Comparison of ENCODE assay signal across 8 mouse cellular contexts in genomic region chr1:171503592-171504291, GRCm38 (mm10). TPM values are rescaled to one million over a fixed set of nuclear protein-coding genes. Genes with fewer than 3 reads are reported as not detected.
A peak's percentile ranks its signal among the peaks of the same experiment; 100 is the strongest.
DNase-seq lines count a peak whose midpoint lies in the region; ATAC-seq and TF ChIP-seq lines count a peak whose summit lies in the region.

No protein-coding gene starts in this region.

- under 1% methylated on average over 53 of the region's 53 CpGs for WGBS in kidney, embryonic 14.5 days
- under 1% methylated on average over 53 of the region's 53 CpGs for WGBS in midbrain, postnatal 0 days

- H3K27ac ChIP-seq in gastrocnemius, adult 2 months = peak overlapping the region; percentile 93
- peak overlapping the region; percentile 96 for H3K27ac ChIP-seq in kidney, embryonic 14.5 days (ENCODE audit: low read depth, low read length)
- peak overlapping the region; percentile 92 for H3K27ac ChIP-seq in midbrain, postnatal 0 days (ENCODE audit: low read depth, low read length)

- TF ChIP-seq CTCF in gastrocnemius, adult 2 months (IDR thresholded peaks at IDR 0.05) = no peak
- TF ChIP-seq CTCF in midbrain, postnatal 0 days (IDR thresholded peaks at IDR 0.05) = no peak

- peak overlapping the region; percentile 92 for H3K4me3 ChIP-seq in gastrocnemius, adult 2 months
- H3K4me3 ChIP-seq in kidney, embryonic 14.5 days (ENCODE audit: low read length) = peak overlapping the region; percentile 63
- peak overlapping the region; percentile 65 for H3K4me3 ChIP-seq in midbrain, postnatal 0 days (ENCODE audit: low read depth, low read length)

- intact Hi-C loops in gastrocnemius, adult 2 months (cut with DNase I) = loop anchor here (5.0 to 10.0 kb wide), 2 partner anchors 64 to 871 kb away; partner anchors contain the start of gene Pigm
- intact Hi-C loops in gastrocnemius, postnatal 36 days (cut with DNase I) = loop anchor here (5.0 kb wide), 1 partner anchor 64 kb away; no protein-coding TSS in a partner anchor

- no peaks in the 10 kb centered on the region for H3K36me3 ChIP-seq in kidney, embryonic 14.5 days (ENCODE audit: control insufficient read depth, insufficient read depth, low read length)
- H3K36me3 ChIP-seq in midbrain, postnatal 0 days (ENCODE audit: insufficient read depth, low read length) = no peaks in the 10 kb centered on the region

- DNase-seq in gastrocnemius, adult 2 months = peak; percentile 63
- DNase-seq in gastrocnemius, adult 18-20 months (ENCODE audit: low spot score) = no peak
- DNase-seq in embryo, embryonic 11 days = peak; percentile 79
- DNase-seq in gastrocnemius, postnatal 36 days = peak; percentile 32 to 73
- peak; percentile 68 for DNase-seq in liver
- DNase-seq in midbrain, postnatal 0 days (ENCODE audit: low spot score) = peak; percentile 71
- peak; percentile 64 to 78 for DNase-seq in spleen, postnatal 10 days (ENCODE audit: low spot score in 2 of 2)

- peak overlapping the region; percentile 75 for H3K9ac ChIP-seq in kidney, embryonic 14.5 days (ENCODE audit: low read depth, low read length)
- peak overlapping the region; percentile 72 for H3K9ac ChIP-seq in midbrain, postnatal 0 days (replicated peaks; ENCODE audit: low read length, poor library complexity, severe bottlenecking)

- peak overlapping the region; percentile 70 for H3K4me2 ChIP-seq in kidney, embryonic 14.5 days (replicated peaks; ENCODE audit: low read depth, low read length)
- peak overlapping the region; percentile 73 for H3K4me2 ChIP-seq in midbrain, postnatal 0 days (ENCODE audit: low read depth, low read length, poor library complexity, severe bottlenecking)

- H3K27me3 ChIP-seq in kidney, embryonic 14.5 days (ENCODE audit: control insufficient read depth, insufficient read depth, low read length) = no peaks in the 10 kb centered on the region
- H3K27me3 ChIP-seq in midbrain, postnatal 0 days (ENCODE audit: insufficient read depth, low read length) = no peaks in the 10 kb centered on the region

- peak; percentile 57 for ATAC-seq in kidney, embryonic 14.5 days (ENCODE audit: low FRiP score, low TSS enrichment)
- peak; percentile 53 for ATAC-seq in midbrain, postnatal 0 days (ENCODE audit: low FRiP score)

- H3K4me1 ChIP-seq in kidney, embryonic 14.5 days (ENCODE audit: control insufficient read depth, insufficient read depth, low read length) = 0 out of 2 replicates have a peak, but pooled peaks cover 8% of the 10 kb centered on the region
- H3K4me1 ChIP-seq in midbrain, postnatal 0 days (ENCODE audit: insufficient read depth, low read length) = no peaks in the 10 kb centered on the region

- no peaks in the 10 kb centered on the region for H3K9me3 ChIP-seq in kidney, embryonic 14.5 days (ENCODE audit: control insufficient read depth, low read length)
- no peaks in the 10 kb centered on the region for H3K9me3 ChIP-seq in midbrain, postnatal 0 days (ENCODE audit: low read length)

RNA-seq across cellular contexts. Expression of gene Alyref2, which starts 0.5 kb away (rescaled TPM):
- 1 to 10 TPM; 1.3 to 1.7 TPM for total RNA-seq in gastrocnemius, adult 2 months (2021)
- total RNA-seq in gastrocnemius, adult 18-20 months (2021) = 1 to 10 TPM; 1.3 to 1.4 TPM
- 1 to 10 TPM in 1 of 2 experiments, under 1 TPM in 1; 0.79 to 1.2 TPM for total RNA-seq in gastrocnemius, postnatal 36 days (2021)
- polyA plus RNA-seq in kidney, embryonic 14.5 days (2014; fragmentation: Nextera tagmentation; extraction: Ambion mirVana) = 10.3 and 14.7 TPM in 2 replicates
- total RNA-seq in midbrain, postnatal 0 days (2014; rRNA removed) = 9.4 and 14.7 TPM in 2 replicates
- polyA plus RNA-seq in midbrain, postnatal 0 days (2015; fragmentation: Nextera tagmentation; extraction: Ambion mirVana) = 22.1 and 22.2 TPM in 2 replicates

RNA-seq across cellular contexts. Expression of gene Itln1, which starts 31.4 kb away (rescaled TPM):
- total RNA-seq in gastrocnemius, adult 2 months (2021) = not detected
- not detected for total RNA-seq in gastrocnemius, adult 18-20 months (2021)
- total RNA-seq in gastrocnemius, postnatal 36 days (2021) = not detected
- polyA plus RNA-seq in kidney, embryonic 14.5 days (2014; fragmentation: Nextera tagmentation; extraction: Ambion mirVana) = not detected in 2 replicates
- total RNA-seq in midbrain, postnatal 0 days (2014; rRNA removed) = not detected in 2 replicates
- not detected in 2 replicates for polyA plus RNA-seq in midbrain, postnatal 0 days (2015; fragmentation: Nextera tagmentation; extraction: Ambion mirVana)

RNA-seq across cellular contexts. Expression of gene Cd244a, which starts 55.3 kb away (rescaled TPM):
- total RNA-seq in gastrocnemius, adult 2 months (2021) = under 1 TPM; 0.10 to 0.11 TPM
- under 1 TPM in 1 of 2 experiments, not detected in 1; 0.09 TPM for total RNA-seq in gastrocnemius, adult 18-20 months (2021)
- not detected for total RNA-seq in gastrocnemius, postnatal 36 days (2021)
- polyA plus RNA-seq in kidney, embryonic 14.5 days (2014; fragmentation: Nextera tagmentation; extraction: Ambion mirVana) = not detected in 2 replicates
- not detected in 2 replicates for total RNA-seq in midbrain, postnatal 0 days (2014; rRNA removed)
- not detected in 2 replicates for polyA plus RNA-seq in midbrain, postnatal 0 days (2015; fragmentation: Nextera tagmentation; extraction: Ambion mirVana)
